Mouse (Mus musculus): ENCODE measurements around the gene Adamts2. TPM values are rescaled to one million over a fixed set of nuclear protein-coding genes. Genes with fewer than 3 reads are reported as not detected.

The Adamts2 gene
- polyA plus RNA-seq, 1 experiment from 2014 or later, result 5.8 TPM

- H3K4me2 ChIP-seq, result no peak overlapping the region
- H3K4me3 ChIP-seq (replicated peaks), result no peak overlapping the region
- H3K9me3 ChIP-seq (replicated peaks), result no peaks in the 10 kb centered on the region
- no peak overlapping the region for H3K9ac ChIP-seq
- no peak overlapping the region for H3K27ac ChIP-seq
- no peaks in the 10 kb centered on the region for H3K36me3 ChIP-seq
- H3K4me1 ChIP-seq, result peaks cover 31% of the 10 kb centered on the region
- WGBS, result 51% methylated on average over 3 of the region's 3 CpGs
- no peaks in the 10 kb centered on the region for H3K27me3 ChIP-seq
- ATAC-seq (replicated peaks; ENCODE audit: low FRiP score), result no peak
These were observed 27.0 kb downstream of the Adamts2 start for GRCm38 (mm10) chr11:50628915-50629314.

GRCm38 (mm10) chr11:50630462-50630861, 28.6 kb downstream of the Adamts2 start:
- no peak for ATAC-seq (replicated peaks; ENCODE audit: low FRiP score)
- WGBS, result 87% methylated on average over 2 of the region's 2 CpGs
- Histone ChIP-seq H3K9ac (no peak overlapping the region), H3K9me3 (replicated peaks) (no peaks in the 10 kb centered on the region), H3K4me3 (replicated peaks) (no peak overlapping the region), H3K4me2 (no peak overlapping the region), H3K36me3 (no peaks in the 10 kb centered on the region), H3K4me1 (peaks cover 32% of the 10 kb centered on the region), H3K27ac (no peak overlapping the region), H3K27me3 (no peaks in the 10 kb centered on the region)

- H3K27ac ChIP-seq, result peak overlapping the region; percentile 41; the same call in 1 of the 2 replicates
- H3K9ac ChIP-seq, result no peak overlapping the region
- H3K27me3 ChIP-seq, result no peaks in the 10 kb centered on the region
- 14% methylated on average over 4 of the region's 4 CpGs for WGBS
- no peaks in the 10 kb centered on the region for H3K36me3 ChIP-seq
- peak; percentile 83 for ATAC-seq (replicated peaks; ENCODE audit: low FRiP score)
- no peak overlapping the region for H3K4me2 ChIP-seq
- H3K4me1 ChIP-seq, result peaks cover 34% of the 10 kb centered on the region
- H3K9me3 ChIP-seq (replicated peaks), result no peaks in the 10 kb centered on the region
- no peak overlapping the region for H3K4me3 ChIP-seq (replicated peaks)
These were observed 30.4 kb downstream of the Adamts2 start for GRCm38 (mm10) chr11:50632270-50632669.

- H3K36me3 ChIP-seq, result no peaks in the 10 kb centered on the region
- no peaks in the 10 kb centered on the region for H3K27me3 ChIP-seq
- H3K4me1 ChIP-seq, result peaks cover 30% of the 10 kb centered on the region
- H3K27ac ChIP-seq, result peak overlapping the region; percentile 71
- ATAC-seq (replicated peaks; ENCODE audit: low FRiP score), result 0 out of 2 replicates have a peak, but pooled peaks have one; percentile 19
- 60% methylated on average over 2 of the region's 2 CpGs for WGBS
- H3K9me3 ChIP-seq (replicated peaks), result no peaks in the 10 kb centered on the region
- H3K4me2 ChIP-seq, result no peak overlapping the region
- H3K9ac ChIP-seq, result no peak overlapping the region
- H3K4me3 ChIP-seq (replicated peaks), result no peak overlapping the region
These were observed 33.2 kb downstream of the Adamts2 start for GRCm38 (mm10) chr11:50635051-50635590.

- Histone ChIP-seq H3K4me3 (replicated peaks) (no peak overlapping the region), H3K9ac (no peak overlapping the region), H3K9me3 (replicated peaks) (no peaks in the 10 kb centered on the region), H3K27me3 (no peaks in the 10 kb centered on the region), H3K36me3 (no peaks in the 10 kb centered on the region), H3K4me1 (peaks cover 19% of the 10 kb centered on the region), H3K27ac (no peak overlapping the region), H3K4me2 (no peak overlapping the region)
- no peak for ATAC-seq (replicated peaks; ENCODE audit: low FRiP score)
- 92% methylated on average over 11 of the region's 11 CpGs for WGBS
These were observed 35.1 kb downstream of the Adamts2 start for GRCm38 (mm10) chr11:50637026-50637425.

- 0 out of 2 replicates have a peak, but pooled peaks cover 13% of the 10 kb centered on the region for H3K4me1 ChIP-seq
- no peaks in the 10 kb centered on the region for H3K9me3 ChIP-seq (replicated peaks)
- no peak overlapping the region for H3K27ac ChIP-seq
- H3K27me3 ChIP-seq, result no peaks in the 10 kb centered on the region
- H3K36me3 ChIP-seq, result no peaks in the 10 kb centered on the region
- H3K4me2 ChIP-seq, result no peak overlapping the region
- no peak overlapping the region for H3K9ac ChIP-seq
- ATAC-seq (replicated peaks; ENCODE audit: low FRiP score), result no peak
- WGBS, result 93% methylated on average over 13 of the region's 13 CpGs
- no peak overlapping the region for H3K4me3 ChIP-seq (replicated peaks)
These were observed 36.4 kb downstream of the Adamts2 start for GRCm38 (mm10) chr11:50638197-50638867.

GRCm38 (mm10) chr11:50638868-50639220, 37.0 kb downstream of the Adamts2 start:
- no peaks in the 10 kb centered on the region for H3K27me3 ChIP-seq
- ATAC-seq (replicated peaks; ENCODE audit: low FRiP score), result no peak
- 93% methylated on average over 3 of the region's 3 CpGs for WGBS
- H3K4me1 ChIP-seq, result 0 out of 2 replicates have a peak, but pooled peaks cover 13% of the 10 kb centered on the region
- no peaks in the 10 kb centered on the region for H3K36me3 ChIP-seq
- no peaks in the 10 kb centered on the region for H3K9me3 ChIP-seq (replicated peaks)
- H3K4me3 ChIP-seq (replicated peaks), result no peak overlapping the region
- no peak overlapping the region for H3K9ac ChIP-seq
- no peak overlapping the region for H3K4me2 ChIP-seq
- no peak overlapping the region for H3K27ac ChIP-seq

GRCm38 (mm10) chr11:50642583-50642982, 40.7 kb downstream of the Adamts2 start:
- WGBS, result 69% methylated on average over 3 of the region's 3 CpGs
- Histone ChIP-seq H3K27ac (no peak overlapping the region), H3K4me2 (no peak overlapping the region), H3K36me3 (no peaks in the 10 kb centered on the region), H3K4me3 (replicated peaks) (no peak overlapping the region), H3K27me3 (no peaks in the 10 kb centered on the region), H3K4me1 (no peaks in the 10 kb centered on the region), H3K9ac (no peak overlapping the region), H3K9me3 (replicated peaks) (no peaks in the 10 kb centered on the region)
- ATAC-seq (replicated peaks; ENCODE audit: low FRiP score), result no peak

GRCm38 (mm10) chr11:50646148-50646547, 44.3 kb downstream of the Adamts2 start:
- Histone ChIP-seq H3K4me2 (no peak overlapping the region), H3K9ac (no peak overlapping the region), H3K36me3 (no peaks in the 10 kb centered on the region), H3K27ac (no peak overlapping the region), H3K9me3 (replicated peaks) (no peaks in the 10 kb centered on the region), H3K27me3 (no peaks in the 10 kb centered on the region), H3K4me1 (no peaks in the 10 kb centered on the region), H3K4me3 (replicated peaks) (no peak overlapping the region)
- no peak for ATAC-seq (replicated peaks; ENCODE audit: low FRiP score)
- WGBS, result 53% methylated on average over 4 of the region's 4 CpGs

GRCm38 (mm10) chr11:50648143-50648807, 46.4 kb downstream of the Adamts2 start:
- 85% methylated on average over 4 of the region's 4 CpGs for WGBS
- ATAC-seq (replicated peaks; ENCODE audit: low FRiP score), result no peak
- Histone ChIP-seq H3K4me2 (no peak overlapping the region), H3K27me3 (no peaks in the 10 kb centered on the region), H3K9ac (no peak overlapping the region), H3K4me3 (replicated peaks) (no peak overlapping the region), H3K36me3 (no peaks in the 10 kb centered on the region), H3K9me3 (replicated peaks) (no peaks in the 10 kb centered on the region), H3K4me1 (no peaks in the 10 kb centered on the region), H3K27ac (no peak overlapping the region)

GRCm38 (mm10) chr11:50650037-50650436, 48.2 kb downstream of the Adamts2 start:
- H3K27me3 ChIP-seq, result no peaks in the 10 kb centered on the region
- WGBS, result 79% methylated on average over 2 of the region's 2 CpGs
- H3K4me2 ChIP-seq, result no peak overlapping the region

GRCm38 (mm10) chr11:50653746-50654431, 52.0 kb downstream of the Adamts2 start:
- Histone ChIP-seq H3K27ac (no peak overlapping the region), H3K4me1 (no peaks in the 10 kb centered on the region), H3K27me3 (no peaks in the 10 kb centered on the region), H3K4me3 (replicated peaks) (no peak overlapping the region), H3K36me3 (no peaks in the 10 kb centered on the region), H3K9me3 (replicated peaks) (no peaks in the 10 kb centered on the region), H3K9ac (no peak overlapping the region), H3K4me2 (no peak overlapping the region)
- no peak for ATAC-seq (replicated peaks; ENCODE audit: low FRiP score)
- WGBS, result 67% methylated on average over 9 of the region's 9 CpGs

More at GRCm38 (mm10) chr11:50650037-50650436, 48.2 kb downstream of the Adamts2 start:
- no peak for ATAC-seq (replicated peaks; ENCODE audit: low FRiP score)
- Histone ChIP-seq H3K36me3 (no peaks in the 10 kb centered on the region), H3K4me3 (replicated peaks) (no peak overlapping the region), H3K27ac (no peak overlapping the region), H3K4me1 (no peaks in the 10 kb centered on the region), H3K9ac (no peak overlapping the region), H3K9me3 (replicated peaks) (no peaks in the 10 kb centered on the region)
